Mouse (Mus musculus) skeletal muscle tissue, adult 2 months (tissue): ENCODE data around the gene Dab2ip.

Experiments used
- DNase-seq: peaks from one replicate; pipeline ENCODE4 v3.0.0-alpha.2; 2012; ENCODE audit warnings: low read depth, low spot score

Gene Dab2ip

GRCm38 (mm10) chr2:35557911-35558825 is at the start of gene Dab2ip:
Dab2ip (plus strand) TSS chr2:35558266.
- DNase-seq: peak; percentile 70

GRCm38 (mm10) chr2:35508597-35509342 is 49.3 kb upstream of the Dab2ip start:
- DNase-seq: peak; percentile 68

GRCm38 (mm10) chr2:35509343-35509667 is 48.8 kb upstream of the Dab2ip start:
- no peak for DNase-seq

- no peak for DNase-seq
Measured at GRCm38 (mm10) chr2:35509888-35510287, 48.2 kb upstream of the Dab2ip start.

- no peak for DNase-seq
Measured at GRCm38 (mm10) chr2:35510920-35511319, 47.1 kb upstream of the Dab2ip start.

- no peak for DNase-seq
Measured at GRCm38 (mm10) chr2:35512226-35512625, 45.8 kb upstream of the Dab2ip start.

GRCm38 (mm10) chr2:35514051-35514892 is 43.8 kb upstream of the Dab2ip start:
- peak; percentile 32 for DNase-seq

- DNase-seq: no peak
Measured at GRCm38 (mm10) chr2:35526612-35527242, 31.3 kb upstream of the Dab2ip start.

- no peak for DNase-seq
Measured at GRCm38 (mm10) chr2:35529086-35529485, 29.0 kb upstream of the Dab2ip start.

GRCm38 (mm10) chr2:35529856-35530255 is 28.2 kb upstream of the Dab2ip start:
- DNase-seq: no peak

GRCm38 (mm10) chr2:35530732-35531131 is 27.3 kb upstream of the Dab2ip start:
- no peak for DNase-seq

- DNase-seq: no peak
Measured at GRCm38 (mm10) chr2:35533646-35534045, 24.4 kb upstream of the Dab2ip start.

GRCm38 (mm10) chr2:35539276-35539972 is 18.6 kb upstream of the Dab2ip start:
- peak; percentile 77 for DNase-seq

GRCm38 (mm10) chr2:35540798-35541197 is 17.3 kb upstream of the Dab2ip start:
- no peak for DNase-seq

- DNase-seq: peak; percentile 52
Measured at GRCm38 (mm10) chr2:35544717-35545116, 13.3 kb upstream of the Dab2ip start.

GRCm38 (mm10) chr2:35545125-35545590 is 12.9 kb upstream of the Dab2ip start:
- no peak for DNase-seq

GRCm38 (mm10) chr2:35546462-35546861 is 11.6 kb upstream of the Dab2ip start:
- DNase-seq: no peak

- no peak for DNase-seq
Measured at GRCm38 (mm10) chr2:35549191-35549590, 8.9 kb upstream of the Dab2ip start.

- DNase-seq: no peak
Measured at GRCm38 (mm10) chr2:35550097-35550496, 8.0 kb upstream of the Dab2ip start.

- no peak for DNase-seq
Measured at GRCm38 (mm10) chr2:35556918-35557486, 1.1 kb upstream of the Dab2ip start.
